Mouse (Mus musculus): Measurements from ENCODE around the gene Rpa2. TPM values are rescaled to one million over a fixed set of nuclear protein-coding genes. Genes with fewer than 3 reads are reported as not detected.
"Not testable (repeated sequence)": the region's sequence is repeated elsewhere in the genome, so short reads cannot be mapped to it uniquely, and the experiment has no call there.

The Rpa2 gene
- polyA plus RNA-seq, 1 experiment = 52.3 TPM

GRCm38 (mm10) chr4:132735894-132736293 lies 32.2 kb upstream of the Rpa2 start:
- WGBS = 72% methylated on average over 3 of the region's 3 CpGs
- H3K4me3 ChIP-seq (replicated peaks; ENCODE audit: control insufficient read depth, low read depth, low read length) = no peak overlapping the region
- H3K4me1 ChIP-seq (ENCODE audit: control insufficient read depth, insufficient read depth, low read length) = peaks cover 6% of the 10 kb centered on the region
- no peak for TF ChIP-seq POLR2A (IDR thresholded peaks at IDR 0.05; ENCODE audit: borderline replicate concordance, control insufficient read depth, low read depth, low read length)
- peak; percentile 11; the same call in 1 of the 2 replicates for TF ChIP-seq CTCF (IDR thresholded peaks at IDR 0.05; ENCODE audit: control insufficient read depth, insufficient read depth, low read length)
- no peak overlapping the region for H3K27ac ChIP-seq (ENCODE audit: control insufficient read depth, insufficient read depth, low read depth, low read length, poor library complexity)

GRCm38 (mm10) chr4:132737154-132737553 lies 31.0 kb upstream of the Rpa2 start:
- not testable (repeated sequence) for H3K4me1 ChIP-seq (ENCODE audit: control insufficient read depth, insufficient read depth, low read length); H3K4me3 ChIP-seq (replicated peaks; ENCODE audit: control insufficient read depth, low read depth, low read length); H3K27ac ChIP-seq (ENCODE audit: control insufficient read depth, insufficient read depth, low read depth, low read length, poor library complexity)
- WGBS = 76% methylated on average over 9 of the region's 9 CpGs

GRCm38 (mm10) chr4:132741491-132741890 lies 26.6 kb upstream of the Rpa2 start:
- 83% methylated on average over 7 of the region's 7 CpGs for WGBS
- no peak for TF ChIP-seq CTCF (IDR thresholded peaks at IDR 0.05; ENCODE audit: control insufficient read depth, insufficient read depth, low read length)
- TF ChIP-seq POLR2A (IDR thresholded peaks at IDR 0.05; ENCODE audit: borderline replicate concordance, control insufficient read depth, low read depth, low read length) = no peak
- Histone ChIP-seq H3K4me1 (ENCODE audit: control insufficient read depth, insufficient read depth, low read length) (no peaks in the 10 kb centered on the region), H3K4me3 (replicated peaks; ENCODE audit: control insufficient read depth, low read depth, low read length) (no peak overlapping the region), H3K27ac (ENCODE audit: control insufficient read depth, insufficient read depth, low read depth, low read length, poor library complexity) (no peak overlapping the region)

GRCm38 (mm10) chr4:132743992-132744911 lies 23.9 kb upstream of the Rpa2 start:
- no peak overlapping the region for H3K4me3 ChIP-seq (replicated peaks; ENCODE audit: control insufficient read depth, low read depth, low read length)
- H3K4me1 ChIP-seq (ENCODE audit: control insufficient read depth, insufficient read depth, low read length) = peaks cover 5% of the 10 kb centered on the region; the same call in 1 of the 2 replicates
- WGBS = 75% methylated on average over 11 of the region's 11 CpGs
- H3K27ac ChIP-seq (ENCODE audit: control insufficient read depth, insufficient read depth, low read depth, low read length, poor library complexity) = no peak overlapping the region
- TF ChIP-seq CTCF (IDR thresholded peaks at IDR 0.05; ENCODE audit: control insufficient read depth, insufficient read depth, low read length) (no peak), POLR2A (IDR thresholded peaks at IDR 0.05; ENCODE audit: borderline replicate concordance, control insufficient read depth, low read depth, low read length) (no peak)

GRCm38 (mm10) chr4:132746911-132747517 lies 21.1 kb upstream of the Rpa2 start:
- Histone ChIP-seq H3K4me1 (ENCODE audit: control insufficient read depth, insufficient read depth, low read length) (peaks cover 5% of the 10 kb centered on the region; the same call in 1 of the 2 replicates), H3K27ac (ENCODE audit: control insufficient read depth, insufficient read depth, low read depth, low read length, poor library complexity) (peak overlapping the region; percentile 38; the same call in 1 of the 2 replicates), H3K4me3 (replicated peaks; ENCODE audit: control insufficient read depth, low read depth, low read length) (no peak overlapping the region)
- TF ChIP-seq POLR2A (IDR thresholded peaks at IDR 0.05; ENCODE audit: borderline replicate concordance, control insufficient read depth, low read depth, low read length) = no peak
- TF ChIP-seq CTCF (IDR thresholded peaks at IDR 0.05; ENCODE audit: control insufficient read depth, insufficient read depth, low read length) = no peak
- WGBS = 53% methylated on average over 9 of the region's 9 CpGs

GRCm38 (mm10) chr4:132747664-132748259 lies 20.4 kb upstream of the Rpa2 start:
- no peak for TF ChIP-seq POLR2A (IDR thresholded peaks at IDR 0.05; ENCODE audit: borderline replicate concordance, control insufficient read depth, low read depth, low read length)
- TF ChIP-seq CTCF (IDR thresholded peaks at IDR 0.05; ENCODE audit: control insufficient read depth, insufficient read depth, low read length) = no peak
- peak overlapping the region; percentile 61 for H3K4me3 ChIP-seq (replicated peaks; ENCODE audit: control insufficient read depth, low read depth, low read length)
- WGBS = 9% methylated on average over 9 of the region's 9 CpGs

GRCm38 (mm10) chr4:132748778-132749177 lies 19.4 kb upstream of the Rpa2 start:
- H3K4me3 ChIP-seq (replicated peaks; ENCODE audit: control insufficient read depth, low read depth, low read length) = no peak overlapping the region
- WGBS = 49% methylated on average over 4 of the region's 4 CpGs
- H3K4me1 ChIP-seq (ENCODE audit: control insufficient read depth, insufficient read depth, low read length) = peaks cover 5% of the 10 kb centered on the region; the same call in 1 of the 2 replicates
- no peak for TF ChIP-seq CTCF (IDR thresholded peaks at IDR 0.05; ENCODE audit: control insufficient read depth, insufficient read depth, low read length)
- no peak for TF ChIP-seq POLR2A (IDR thresholded peaks at IDR 0.05; ENCODE audit: borderline replicate concordance, control insufficient read depth, low read depth, low read length)
- peak overlapping the region; percentile 59; the same call in 1 of the 2 replicates for H3K27ac ChIP-seq (ENCODE audit: control insufficient read depth, insufficient read depth, low read depth, low read length, poor library complexity)

More at GRCm38 (mm10) chr4:132747664-132748259, 20.4 kb upstream of the Rpa2 start:
- peaks cover 5% of the 10 kb centered on the region; the same call in 1 of the 2 replicates for H3K4me1 ChIP-seq (ENCODE audit: control insufficient read depth, insufficient read depth, low read length)
- H3K27ac ChIP-seq (ENCODE audit: control insufficient read depth, insufficient read depth, low read depth, low read length, poor library complexity) = peak overlapping the region; percentile 71
